In the genomic region with DNA sequence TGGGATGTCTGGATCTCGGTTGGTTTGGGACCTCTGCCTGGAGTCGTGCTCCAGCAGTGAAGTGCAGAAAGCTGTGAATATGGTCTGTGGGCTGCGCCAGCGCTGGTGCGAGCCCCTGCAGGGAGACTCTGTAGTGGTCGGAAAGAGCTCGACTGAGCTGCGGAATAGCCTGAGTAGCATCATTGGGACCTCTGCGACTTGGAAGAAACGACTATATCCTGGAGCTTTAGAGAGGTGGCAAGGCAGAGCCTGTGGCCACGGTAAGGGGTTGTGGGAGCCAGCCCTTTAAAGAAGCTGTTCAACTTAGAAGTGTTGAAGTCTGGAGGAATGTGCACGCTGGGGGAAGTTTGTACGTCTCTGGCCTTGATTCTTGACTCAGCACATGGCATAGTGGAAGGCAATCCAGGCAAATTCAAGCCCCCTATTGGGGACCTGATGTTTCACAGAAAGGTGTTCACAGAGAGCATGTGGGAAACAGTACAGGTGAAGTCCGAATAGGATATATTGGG, we compare ENCODE assay signal across 8 mouse cellular contexts. TPM values are rescaled to one million over a fixed set of nuclear protein-coding genes. Genes with fewer than 3 reads are reported as not detected.
DNase-seq lines count a peak whose midpoint lies in the region; ATAC-seq and TF ChIP-seq lines count a peak whose summit lies in the region.

No protein-coding gene starts in this region.

- 0 out of 2 replicates have a peak, but pooled peaks cover 7% of the 10 kb centered on the region for H3K79me2 ChIP-seq in liver, adult 2 months (ENCODE audit: control insufficient read depth, insufficient read depth, low read length)

- peak overlapping the region; percentile 98 for H3K4me3 ChIP-seq in cerebellum, adult 2 months (replicated peaks; ENCODE audit: insufficient read depth, low read depth, low read length)
- H3K4me3 ChIP-seq in thymus, adult 2 months (ENCODE audit: control insufficient read depth, insufficient read depth, low read length), result peak overlapping the region; percentile 77
- H3K4me3 ChIP-seq in liver, adult 2 months (ENCODE audit: insufficient read depth, low read depth, low read length), result peak overlapping the region; percentile 69

- WGBS in cerebellum, adult 2 months, result 0% methylated on average over 14 of the region's 14 CpGs
- WGBS in thymus, adult 2 months, result 3% methylated on average over 14 of the region's 14 CpGs
- 3% methylated on average over 14 of the region's 14 CpGs for WGBS in liver, adult 2 months

- no peak for TF ChIP-seq CTCF in cerebellum, adult 2 months (IDR thresholded peaks at IDR 0.05; ENCODE audit: borderline replicate concordance, insufficient read depth, low read depth, low read length)
- no peak; the same call in 1 of the 2 replicates for TF ChIP-seq CTCF in thymus, adult 2 months (IDR thresholded peaks at IDR 0.05; ENCODE audit: borderline replicate concordance, control insufficient read depth, extremely low read depth, insufficient read depth, low read length, poor library complexity)
- no peak for TF ChIP-seq CTCF in liver, adult 2 months (IDR thresholded peaks at IDR 0.05; ENCODE audit: low read depth, low read length)

- H3K27ac ChIP-seq in cerebellum, adult 2 months (ENCODE audit: insufficient read depth, low read length), result peak overlapping the region; percentile 96
- peak overlapping the region; percentile 23; the same call in 1 of the 2 replicates for H3K27ac ChIP-seq in thymus, adult 2 months (ENCODE audit: control insufficient read depth, insufficient read depth, low read length)
- H3K27ac ChIP-seq in liver, adult 2 months (replicated peaks; ENCODE audit: insufficient read depth, low read depth, low read length), result no peak overlapping the region

- no peak for ATAC-seq in cerebellum, adult (ENCODE audit: insufficient number of reproducible peaks, low FRiP score, low TSS enrichment)

- H3K4me1 ChIP-seq in cerebellum, adult 2 months (ENCODE audit: control insufficient read depth, insufficient read depth, low read length), result peaks cover 3% of the 10 kb centered on the region; the same call in 1 of the 2 replicates
- H3K4me1 ChIP-seq in thymus, adult 2 months (replicated peaks; ENCODE audit: control insufficient read depth, insufficient read depth, low read length), result peaks cover 18% of the 10 kb centered on the region
- peaks cover 6% of the 10 kb centered on the region for H3K4me1 ChIP-seq in liver, adult 2 months (ENCODE audit: control insufficient read depth, insufficient read depth, low read length)

- no peak for TF ChIP-seq POLR2A in cerebellum, adult 2 months (IDR thresholded peaks at IDR 0.05; ENCODE audit: borderline replicate concordance, insufficient read depth, low read length)
- TF ChIP-seq POLR2A in thymus, adult 2 months (IDR thresholded peaks at IDR 0.05; ENCODE audit: control insufficient read depth, extremely low read depth, insufficient read depth, low read length, poor library complexity), result no peak; the same call in 1 of the 2 replicates
- no peak for TF ChIP-seq POLR2A in liver, adult 2 months (IDR thresholded peaks at IDR 0.05; ENCODE audit: extremely low read depth, insufficient read depth, low read length)

- H3K36me3 ChIP-seq in thymus, adult 2 months (ENCODE audit: control insufficient read depth, insufficient read depth, low read length), result no peaks in the 10 kb centered on the region
- no peaks in the 10 kb centered on the region for H3K36me3 ChIP-seq in liver, adult 2 months (ENCODE audit: control insufficient read depth, insufficient read depth, low read length)

- H3K9ac ChIP-seq in liver, adult 2 months (ENCODE audit: low read depth, low read length), result peak overlapping the region; percentile 73

- H3K27me3 ChIP-seq in cerebellum, adult 2 months (ENCODE audit: control insufficient read depth, insufficient read depth, low read length), result no peaks in the 10 kb centered on the region
- no peaks in the 10 kb centered on the region for H3K27me3 ChIP-seq in thymus, adult 2 months (ENCODE audit: control insufficient read depth, insufficient read depth, low read length)
- H3K27me3 ChIP-seq in liver, adult 2 months (ENCODE audit: control insufficient read depth, insufficient read depth, low read length), result no peaks in the 10 kb centered on the region

- DNase-seq in cerebellum, adult 2 months, result no peak
- no peak for DNase-seq in thymus, adult 2 months
- DNase-seq in thymus, postnatal 14 days, result no peak
- DNase-seq in liver, adult 2 months (ENCODE audit: extremely low read depth, low read depth, low spot score), result no peak
- no peak for DNase-seq in cerebellum, postnatal 10 days
- DNase-seq in B cell, adult 2 months, result no peak
- DNase-seq in urinary bladder, adult 2 months (ENCODE audit: low spot score), result no peak

RNA-seq across cellular contexts. Expression of a gene that starts 2.8 kb away (rescaled TPM):
- polyA plus RNA-seq in cerebellum, adult 2 months (2012; rRNA removed), result 13.9 and 15.1 TPM in 2 replicates
- polyA plus RNA-seq in thymus, adult 2 months (2012; rRNA removed), result 29.2 and 33.7 TPM in 2 replicates
- 13.1 and 15.6 TPM in 2 replicates for total RNA-seq in liver, adult 2 months (2014; rRNA removed)
- polyA plus RNA-seq in liver, adult 2 months (2012; rRNA removed), result 12.0 and 12.6 TPM in 2 replicates
- 14.7 and 23.3 TPM in 2 replicates for polyA plus RNA-seq in urinary bladder, adult 2 months (2012; rRNA removed)

RNA-seq across cellular contexts. Expression of a gene that starts 20.7 kb away (rescaled TPM):
- polyA plus RNA-seq in cerebellum, adult 2 months (2012; rRNA removed), result 144 and 148 TPM in 2 replicates
- polyA plus RNA-seq in thymus, adult 2 months (2012; rRNA removed), result 169 and 181 TPM in 2 replicates
- total RNA-seq in liver, adult 2 months (2014; rRNA removed), result 20.7 and 27.3 TPM in 2 replicates
- 44.6 and 58.6 TPM in 2 replicates for polyA plus RNA-seq in liver, adult 2 months (2012; rRNA removed)
- 71.7 and 76.3 TPM in 2 replicates for polyA plus RNA-seq in urinary bladder, adult 2 months (2012; rRNA removed)

RNA-seq across cellular contexts. Expression of a gene that starts 22.2 kb away (rescaled TPM):
- 91.0 and 93.9 TPM in 2 replicates for polyA plus RNA-seq in cerebellum, adult 2 months (2012; rRNA removed)
- 155 and 182 TPM in 2 replicates for polyA plus RNA-seq in thymus, adult 2 months (2012; rRNA removed)
- total RNA-seq in liver, adult 2 months (2014; rRNA removed), result 5.3 and 8.0 TPM in 2 replicates
- polyA plus RNA-seq in liver, adult 2 months (2012; rRNA removed), result 31.0 and 32.6 TPM in 2 replicates
- polyA plus RNA-seq in urinary bladder, adult 2 months (2012; rRNA removed), result 39.5 and 49.4 TPM in 2 replicates

RNA-seq across cellular contexts. Expression of a gene that starts 35.8 kb away (rescaled TPM):
- polyA plus RNA-seq in cerebellum, adult 2 months (2012; rRNA removed), result 1.7 TPM in 2 replicates
- 7.1 and 7.5 TPM in 2 replicates for polyA plus RNA-seq in thymus, adult 2 months (2012; rRNA removed)
- 0.18 and 0.47 TPM in 2 replicates for total RNA-seq in liver, adult 2 months (2014; rRNA removed)
- 0.71 and 1.3 TPM in 2 replicates for polyA plus RNA-seq in liver, adult 2 months (2012; rRNA removed)
- 7.8 and 8.7 TPM in 2 replicates for polyA plus RNA-seq in urinary bladder, adult 2 months (2012; rRNA removed)

RNA-seq across cellular contexts. Expression of a gene that starts 57.4 kb away (rescaled TPM):
- 0.27 and 0.33 TPM in 2 replicates for polyA plus RNA-seq in cerebellum, adult 2 months (2012; rRNA removed)
- 1.8 and 2.6 TPM in 2 replicates for polyA plus RNA-seq in thymus, adult 2 months (2012; rRNA removed)
- total RNA-seq in liver, adult 2 months (2014; rRNA removed), result not detected in 2 replicates
- polyA plus RNA-seq in liver, adult 2 months (2012; rRNA removed), result 0.19 TPM in 1 of 2 replicates, not detected in the other
- polyA plus RNA-seq in urinary bladder, adult 2 months (2012; rRNA removed), result 1.0 and 1.2 TPM in 2 replicates
